Mouse (Mus musculus) central nervous system, embryonic 14 days (tissue): ENCODE measurements around the gene Gtf3c1. TPM values are rescaled to one million over a fixed set of nuclear protein-coding genes. Genes with fewer than 3 reads are reported as not detected.

Experiments
- polyA plus RNA-seq: library from polyadenylated mRNA; depleted of rRNA; stranded (reverse); fragments of >200 nt; gene quantifications from 2 replicates; pipeline ENCODE4 v1.2.3, GENCODE M21; 2012; rRNA removed

Gtf3c1 gene
- 49.3 and 51.4 TPM in 2 replicates for polyA plus RNA-seq

GRCm38 (mm10) chr7:125707593-125708022 lies at the start of gene Gtf3c1, which contains the start of gene D430042O09Rik:
Gtf3c1 (minus strand) TSS chr7:125707780.
D430042O09Rik (plus strand) TSS chr7:125707888.

DNA sequence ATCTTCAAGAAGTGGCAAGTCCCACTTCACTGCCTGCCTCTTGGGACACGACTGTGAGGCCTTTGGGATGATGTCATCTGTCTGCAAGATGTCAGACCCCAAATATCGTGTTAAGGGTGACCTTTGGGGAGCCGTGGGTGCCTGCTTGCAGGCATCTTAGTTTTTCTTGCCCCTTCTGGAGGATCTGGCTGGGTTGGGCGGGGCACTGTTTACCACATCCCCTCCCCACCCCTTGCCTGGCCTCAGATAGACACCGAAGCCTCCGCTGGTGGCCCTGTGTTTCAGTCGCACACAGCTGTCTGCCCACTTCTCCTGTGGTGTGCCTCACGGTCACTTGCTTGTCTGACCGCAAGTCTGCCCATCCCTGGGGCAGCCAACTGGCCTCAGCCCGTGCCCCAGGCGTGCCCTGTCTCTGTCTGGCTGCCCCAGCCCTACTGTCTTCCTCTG lies 104.4 kb downstream of the Gtf3c1 start, which contains the start of gene Il21r:
Gene Il21r (plus strand): TSS at position 245 of the 447 bp plus-strand sequence.

Other genes with a start within 250 kb of the Gtf3c1 start
- 74.5 and 78.1 TPM in 2 replicates for gene Nsmce1, start 216.2 kb downstream of the Gtf3c1 start, polyA plus RNA-seq
- gene Il4ra, start 155.7 kb downstream of the Gtf3c1 start, polyA plus RNA-seq, result 4.3 and 7.6 TPM in 2 replicates
- 0.64 and 0.80 TPM in 2 replicates for gene Il21r, start 104.4 kb downstream of the Gtf3c1 start, polyA plus RNA-seq
- 18.3 and 18.9 TPM in 2 replicates for gene D430042O09Rik, start 108 bp upstream of the Gtf3c1 start, polyA plus RNA-seq